Mouse (Mus musculus) adrenal gland, adult 2 months (tissue): ENCODE measurements around the gene Cnot8. TPM values are rescaled to one million over a fixed set of nuclear protein-coding genes. Genes with fewer than 3 reads are reported as not detected.
A peak's percentile ranks its signal among the peaks of the same experiment; 100 is the strongest.
"Not testable (repeated sequence)": the region's sequence is repeated elsewhere in the genome, so short reads cannot be mapped to it uniquely, and the experiment has no call there.

ENCODE experiments used
- DNase-seq: peaks from one replicate; pipeline ENCODE4 v3.0.0; 2021
- long read RNA-seq: library from polyadenylated mRNA; stranded (forward); transcript quantifications from one replicate; pipeline ENCODE4 v2.0.0, GENCODE M21; 2021
- polyA plus RNA-seq: library from polyadenylated mRNA; depleted of rRNA; stranded (reverse); fragments of >200 nt; gene quantifications from 2 replicates; pipeline ENCODE4 v1.2.3, GENCODE M21; 2012; rRNA removed
- total RNA-seq, 2 experiments: library from RNA; stranded (reverse); gene quantifications; 2 replicates each; pipeline ENCODE4 v1.2.3; 2021

Cnot8 gene
- total RNA-seq (10 to 100 TPM; 46.7 to 49.6 TPM), polyA plus RNA-seq (25.3 and 29.8 TPM in 2 replicates)
- long read RNA-seq, transcript Cnot8-201 (7 exons, 2,035 nt) = major isoform, 48 of 76 reads
- long read RNA-seq, partial matches to known transcripts = 10 of 76 reads
- long read RNA-seq, other reads (novel, unspliced or antisense) = 14 of 76 reads

GRCm38 (mm10) chr11:58103697-58104306, at the start of gene Cnot8:
Gene Cnot8 (plus strand): TSS chr11:58104153.
- DNase-seq = peak; percentile 100

- peak; percentile 62 for DNase-seq
Measured at GRCm38 (mm10) chr11:58057455-58057854, 46.5 kb upstream of the Cnot8 start.

GRCm38 (mm10) chr11:58059752-58060151, 44.2 kb upstream of the Cnot8 start:
- peak; percentile 83 for DNase-seq

GRCm38 (mm10) chr11:58061218-58061617, 42.7 kb upstream of the Cnot8 start:
- DNase-seq = not testable (repeated sequence)

GRCm38 (mm10) chr11:58062586-58062985, 41.4 kb upstream of the Cnot8 start:
- no peak for DNase-seq

GRCm38 (mm10) chr11:58065025-58065424, 38.9 kb upstream of the Cnot8 start:
- DNase-seq = no peak

- DNase-seq = peak; percentile 50
Measured at GRCm38 (mm10) chr11:58072978-58073377, 31.0 kb upstream of the Cnot8 start.

GRCm38 (mm10) chr11:58077270-58077669, 26.7 kb upstream of the Cnot8 start:
- DNase-seq = no peak

- DNase-seq = no peak
Measured at GRCm38 (mm10) chr11:58081716-58082115, 22.2 kb upstream of the Cnot8 start.

GRCm38 (mm10) chr11:58092541-58092940, 11.4 kb upstream of the Cnot8 start:
- peak; percentile 11 for DNase-seq

- peak; percentile 67 for DNase-seq
Measured at GRCm38 (mm10) chr11:58093021-58093528, 10.9 kb upstream of the Cnot8 start, which contains the start of gene Gm12248. Gene Gm12248 (minus strand): TSS chr11:58093134.

GRCm38 (mm10) chr11:58094766-58095165, 9.2 kb upstream of the Cnot8 start:
- no peak for DNase-seq

GRCm38 (mm10) chr11:58095561-58095960, 8.4 kb upstream of the Cnot8 start:
- peak; percentile 15 for DNase-seq

- DNase-seq = no peak
Measured at GRCm38 (mm10) chr11:58096160-58096559, 7.8 kb upstream of the Cnot8 start.

- no peak for DNase-seq
Measured at GRCm38 (mm10) chr11:58096821-58097620, 6.9 kb upstream of the Cnot8 start.

- peak; percentile 51 for DNase-seq
Measured at GRCm38 (mm10) chr11:58097621-58098365, 6.2 kb upstream of the Cnot8 start.

GRCm38 (mm10) chr11:58098366-58098720, 5.6 kb upstream of the Cnot8 start:
- not testable (repeated sequence) for DNase-seq

- no peak for DNase-seq
Measured at GRCm38 (mm10) chr11:58100006-58100405, 3.9 kb upstream of the Cnot8 start.

- no peak for DNase-seq
Measured at GRCm38 (mm10) chr11:58101194-58101720, 2.7 kb upstream of the Cnot8 start.

- no peak for DNase-seq
Measured at GRCm38 (mm10) chr11:58102146-58102545, 1.8 kb upstream of the Cnot8 start.

- no peak for DNase-seq
Measured at GRCm38 (mm10) chr11:58102581-58103343, 1.2 kb upstream of the Cnot8 start.
